Mouse (Mus musculus): ENCODE measurements around the gene Gm2026. TPM values are rescaled to one million over a fixed set of nuclear protein-coding genes. Genes with fewer than 3 reads are reported as not detected.
"Not testable (repeated sequence)": the region's sequence is repeated elsewhere in the genome, so short reads cannot be mapped to it uniquely, and the experiment has no call there.

The Gm2026 gene
- 2.8 and 5.0 TPM in 2 replicates for polyA plus RNA-seq (2015; fragmentation: Nextera tagmentation; extraction: Ambion mirVana)

DNA sequence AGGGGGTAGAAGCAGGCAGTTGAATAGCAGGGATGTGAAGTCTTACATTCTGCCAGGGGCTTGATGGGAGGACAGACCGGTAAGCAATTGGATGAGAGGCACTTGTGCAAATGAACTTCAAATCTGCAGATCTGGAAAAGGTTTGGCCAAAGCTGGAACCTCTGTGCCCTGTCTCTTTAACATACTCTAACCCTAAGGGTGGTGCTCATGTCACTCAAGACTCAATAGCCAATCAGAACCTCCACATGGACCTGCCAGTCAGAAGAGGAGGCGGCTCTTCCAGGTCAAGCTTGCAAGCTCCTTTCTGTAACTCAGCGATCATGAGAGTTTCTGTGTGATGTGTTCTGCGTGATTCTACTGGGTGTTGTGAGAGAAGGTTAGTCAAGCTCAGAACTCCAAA, at the start of gene Gm2026:
TSS of gene Gm2026 (plus strand) at position 301 of the 400 bp plus-strand sequence.
- not testable (repeated sequence) for H3K36me3 ChIP-seq (replicated peaks); H3K4me2 ChIP-seq; H3K4me3 ChIP-seq (replicated peaks); ATAC-seq (ENCODE audit: insufficient read depth); H3K27me3 ChIP-seq; H3K4me1 ChIP-seq (replicated peaks); H3K9ac ChIP-seq; H3K27ac ChIP-seq (replicated peaks); H3K9me3 ChIP-seq (replicated peaks)
- no CpG with 5 or more reads among the region's 4 CpGs for WGBS (ENCODE audit: insufficient replicate concordance)

DNA sequence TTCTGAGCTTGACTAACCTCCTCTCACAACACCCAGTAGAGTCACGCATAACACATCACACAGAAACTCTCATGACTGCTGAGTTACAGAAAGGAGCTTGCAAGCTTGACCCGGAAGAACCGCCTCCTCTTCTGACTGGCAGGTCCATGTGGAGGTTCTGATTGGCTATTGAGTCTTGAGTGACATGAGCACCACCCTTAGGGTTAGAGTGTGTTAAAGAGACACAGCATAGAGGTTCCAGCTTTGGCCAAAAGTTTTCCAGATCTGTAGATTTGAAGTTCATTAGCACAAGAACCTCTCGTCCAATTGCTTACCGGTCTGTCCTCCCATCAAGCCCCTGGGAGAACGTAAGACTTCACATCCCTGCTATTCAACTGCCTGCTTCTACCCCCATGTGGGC, 34.1 kb upstream of the Gm2026 start, which contains the start of gene Zfp966:
TSS of gene Zfp966 (minus strand) at position 101 of the 400 bp plus-strand sequence.
- H3K36me3 ChIP-seq (replicated peaks); H3K4me3 ChIP-seq (replicated peaks); H3K4me1 ChIP-seq (replicated peaks); H3K9ac ChIP-seq; H3K9me3 ChIP-seq (replicated peaks); ATAC-seq (ENCODE audit: insufficient read depth); H3K27me3 ChIP-seq; H3K27ac ChIP-seq (replicated peaks); H3K4me2 ChIP-seq: not testable (repeated sequence)
- WGBS (ENCODE audit: insufficient replicate concordance): no CpG with 5 or more reads among the region's 6 CpGs

Other genes starting within 250 kb of the Gm2026 start
- gene Gm2007, start 223.8 kb upstream of the Gm2026 start, polyA plus RNA-seq (2015; fragmentation: Nextera tagmentation; extraction: Ambion mirVana): not detected in 2 replicates
- gene Gm14288, start 164.2 kb upstream of the Gm2026 start, polyA plus RNA-seq (2015; fragmentation: Nextera tagmentation; extraction: Ambion mirVana): 1.8 TPM in 1 of 2 replicates, not detected in the other
- 3.3 and 4.0 TPM in 2 replicates for gene Gm6710, start 96.1 kb upstream of the Gm2026 start, polyA plus RNA-seq (2015; fragmentation: Nextera tagmentation; extraction: Ambion mirVana)
- gene Zfp966, start 34.2 kb upstream of the Gm2026 start, polyA plus RNA-seq (2015; fragmentation: Nextera tagmentation; extraction: Ambion mirVana): 0.59 and 0.60 TPM in 2 replicates
- gene Gm2004, start 184.5 kb downstream of the Gm2026 start, polyA plus RNA-seq (2015; fragmentation: Nextera tagmentation; extraction: Ambion mirVana): 0.22 and 0.35 TPM in 2 replicates

Measured in liver, embryonic 15.5 days (tissue).